Mouse (Mus musculus) embryonic fibroblast, embryonic 13.5 days (primary cell): ENCODE results near the gene Rab4b.

Experiments
- CTCF ChIP-seq: IDR thresholded peaks from 2 replicates; pipeline ENCODE4 v1.5.1; 2011; ENCODE audit warnings: mild to moderate bottlenecking, control low read depth, low read length, moderate library complexity, borderline replicate concordance; ENCODE audit not compliant: insufficient read depth
- POLR2A ChIP-seq: IDR thresholded peaks from 2 replicates; pipeline ENCODE4 v1.6.1; 2011; ENCODE audit warnings: low read depth, mild to moderate bottlenecking, control low read depth, low read length, moderate library complexity

GRCm38 (mm10) chr7:27185986-27186385 lies 7.3 kb upstream of the Rab4b start:
- no peak for TF ChIP-seq POLR2A
- TF ChIP-seq CTCF = no peak
